Mouse (Mus musculus) megakaryocyte-erythroid progenitor cell, adult 5-6 weeks (primary cell): ENCODE results near the gene Fstl3. TPM values are rescaled to one million over a fixed set of nuclear protein-coding genes. Genes with fewer than 3 reads are reported as not detected.

Source experiments
- ATAC-seq: replicated peaks from 2 replicates; pipeline ENCODE4 v1.8.0; 2016; ENCODE audit warnings: mild to moderate bottlenecking, inconsistent platforms; ENCODE audit not compliant: severe bottlenecking, poor library complexity, low FRiP score, low TSS enrichment
- total RNA-seq, 2 experiments: library from RNA; stranded (forward) in 1 of 2; stranded (reverse) in 1 of 2; fragments of 200-1000, 215-1000 nt in 1 of 2; fragments of >200 nt in 1 of 2; fragmentation: Nextera tagmentation in 1 of 2; gene quantifications; 2 replicates each; pipeline ENCODE4 v1.2.3; 2014 to 2017

Fstl3 gene
- total RNA-seq, 2 experiments from 2014 or later: 0.66 to 0.96 TPM

DNA sequence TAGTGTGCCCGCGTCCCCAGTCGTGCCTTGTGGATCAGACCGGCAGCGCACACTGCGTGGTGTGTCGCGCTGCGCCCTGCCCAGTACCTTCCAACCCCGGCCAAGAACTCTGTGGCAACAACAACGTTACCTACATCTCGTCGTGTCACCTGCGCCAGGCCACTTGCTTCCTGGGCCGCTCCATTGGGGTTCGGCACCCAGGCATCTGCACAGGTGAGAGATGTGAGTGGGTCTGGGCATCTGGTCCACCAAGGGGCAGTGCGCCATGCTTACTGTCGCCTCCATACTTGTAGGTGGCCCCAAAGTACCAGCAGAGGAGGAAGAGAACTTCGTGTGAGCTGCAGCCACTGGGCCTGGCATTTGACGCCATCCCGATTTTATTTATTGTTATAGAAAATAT, 4.1 kb downstream of the Fstl3 start:
- ATAC-seq: no peak

DNA sequence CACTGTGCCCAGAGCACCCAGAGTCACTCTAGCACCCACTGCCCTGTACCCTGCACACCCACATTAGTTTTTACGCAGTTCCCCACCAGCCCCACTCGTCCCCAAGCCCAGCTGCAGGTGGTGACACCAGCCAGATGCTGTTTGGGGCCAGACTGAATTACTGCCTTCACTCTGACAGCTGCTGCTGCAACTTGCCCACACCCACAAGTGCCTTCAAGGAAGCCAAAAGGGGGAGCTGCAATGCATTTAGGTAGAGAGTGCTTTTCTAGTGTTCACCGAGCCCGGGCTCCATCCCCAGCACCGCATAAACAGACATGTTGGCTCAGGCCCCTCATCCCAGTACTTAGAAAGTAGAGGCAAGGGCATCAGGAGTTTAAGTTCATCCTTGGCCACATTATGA, 4.9 kb downstream of the Fstl3 start:
- ATAC-seq: no peak

DNA sequence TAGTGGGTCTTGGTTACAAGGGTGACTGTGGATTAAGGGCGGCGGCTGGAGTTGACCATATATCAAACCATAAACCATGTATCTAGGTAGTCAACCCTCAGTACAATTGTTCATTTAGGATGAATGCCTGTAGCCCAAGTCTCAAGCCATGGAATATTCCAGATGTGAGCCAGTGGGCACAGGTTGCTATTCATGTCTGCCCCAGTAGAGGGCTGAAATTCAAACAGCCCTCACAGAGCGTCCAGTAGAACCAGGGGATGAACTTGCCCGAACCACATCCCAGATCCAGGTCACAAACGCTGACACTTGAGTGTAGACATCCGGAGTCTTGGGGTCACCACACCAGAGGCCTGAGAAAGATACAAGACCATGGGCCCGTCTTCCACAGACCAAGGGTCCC, 6.0 kb downstream of the Fstl3 start:
- no peak for ATAC-seq

DNA sequence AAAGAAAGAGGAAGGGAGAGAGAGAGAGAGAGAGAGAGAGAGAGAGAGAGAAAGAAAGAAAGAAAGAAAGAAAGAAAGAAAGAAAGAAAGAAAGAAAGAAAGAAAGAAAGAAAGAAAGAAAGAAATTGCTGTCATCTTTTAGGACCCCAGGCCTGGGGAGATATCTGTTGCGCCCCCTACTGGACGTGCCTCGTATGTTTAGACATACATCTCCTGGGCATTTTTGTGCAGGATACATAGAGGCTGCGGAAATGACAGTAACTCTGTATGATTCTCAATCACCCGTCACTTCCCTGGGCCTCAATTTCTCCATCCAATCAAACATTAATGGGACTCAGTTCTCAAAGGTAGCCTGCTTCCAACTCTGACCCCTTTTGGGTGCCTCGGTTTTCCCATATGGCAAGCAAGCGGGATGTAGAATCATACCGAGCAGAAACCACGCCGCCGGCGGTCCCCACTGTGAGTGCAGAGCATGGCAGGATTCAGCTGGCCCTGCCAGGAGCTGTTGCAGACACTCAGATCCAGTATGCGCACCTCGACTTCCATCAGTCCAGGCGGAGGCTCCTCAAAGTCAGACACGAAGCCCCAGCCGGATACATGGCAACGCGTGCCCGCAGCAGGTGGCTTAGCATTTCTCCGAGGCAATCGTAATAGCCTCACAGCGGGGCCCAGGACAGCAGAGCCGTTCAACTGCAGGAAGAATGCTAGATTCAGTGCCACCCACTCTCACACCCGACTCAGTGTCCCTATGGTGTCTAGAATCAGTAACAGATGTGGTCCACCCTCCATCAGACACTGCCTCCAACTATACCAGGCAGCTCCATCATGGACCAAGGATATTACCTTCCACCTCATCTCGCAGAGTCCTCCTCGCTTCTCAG, 7.1 kb downstream of the Fstl3 start:
- ATAC-seq: no peak

DNA sequence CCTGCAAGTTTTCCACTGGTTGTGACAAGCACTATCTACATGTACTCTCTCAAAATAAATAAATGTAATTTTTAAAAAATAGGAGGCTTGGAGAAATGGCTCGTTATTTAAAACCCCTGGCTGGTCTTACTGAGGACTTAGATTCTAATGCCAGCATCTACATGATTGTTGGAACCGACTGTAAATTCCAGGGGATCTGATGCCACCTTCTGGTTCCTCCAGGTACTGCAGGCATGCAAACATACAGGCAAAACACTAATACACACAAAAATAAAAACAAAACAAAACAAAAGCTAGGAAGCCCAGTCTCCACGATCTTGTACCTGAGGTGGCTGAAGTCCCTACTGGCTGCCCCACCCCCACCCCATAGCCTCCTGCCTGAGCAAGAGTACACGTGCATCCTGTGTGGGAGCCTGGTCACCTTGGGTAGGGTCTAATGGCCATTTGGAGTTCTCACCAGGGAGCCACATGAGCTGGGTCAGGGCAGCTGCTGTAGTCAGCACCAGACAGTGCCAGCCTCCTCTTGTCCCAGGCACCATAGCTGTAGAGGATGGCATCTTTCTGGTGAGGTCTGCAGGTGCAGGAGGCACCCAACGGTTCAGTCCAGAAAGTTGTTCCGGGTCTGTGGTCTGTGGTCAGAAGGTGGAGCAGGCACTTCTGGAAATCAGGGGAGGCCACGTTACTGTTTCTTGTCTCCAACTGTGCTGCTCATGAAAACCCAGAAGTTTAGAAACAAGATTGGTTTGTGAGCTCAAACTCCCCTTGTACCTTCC, 11.5 kb downstream of the Fstl3 start:
- peak; percentile 24; the same call in 1 of the 2 replicates for ATAC-seq

DNA sequence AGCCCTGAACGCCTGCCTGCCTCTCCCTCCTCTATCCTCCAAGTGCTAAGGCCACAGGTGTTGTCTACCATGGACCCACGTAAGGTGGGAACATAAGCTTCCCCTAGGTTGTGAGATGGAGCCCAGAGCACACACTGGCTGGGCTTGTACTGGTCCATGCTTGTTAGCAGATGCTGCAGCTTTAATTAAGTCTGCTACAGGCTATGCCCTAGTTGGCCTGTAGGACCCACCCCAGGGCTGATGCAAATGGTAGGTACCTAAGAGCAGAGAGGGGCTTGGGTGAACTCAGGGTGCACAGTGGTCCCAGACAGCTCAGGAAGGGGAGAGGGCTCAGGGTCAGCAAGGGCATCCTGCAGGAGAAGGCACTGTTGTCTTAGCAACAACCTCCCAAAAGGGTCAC, 12.5 kb downstream of the Fstl3 start:
- ATAC-seq: no peak

DNA sequence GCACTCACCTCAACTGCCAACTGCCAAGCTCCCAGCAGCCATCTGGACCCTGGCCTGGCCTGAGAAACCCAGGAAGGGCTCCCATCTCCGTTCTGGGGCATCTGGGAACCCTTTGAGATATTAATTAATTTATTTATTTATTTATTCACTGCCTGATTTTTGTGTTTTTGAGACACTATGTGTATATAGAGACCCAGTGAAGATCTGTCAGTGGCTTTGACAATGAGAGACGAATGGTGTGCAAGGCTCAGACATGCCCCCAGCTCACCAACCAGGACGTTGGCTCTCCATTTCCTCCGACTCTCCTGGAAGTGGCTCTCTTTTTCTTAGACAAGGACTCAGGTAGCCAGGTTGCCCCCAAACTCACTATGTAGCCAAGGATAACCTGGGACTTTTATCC, 13.8 kb downstream of the Fstl3 start, which contains the start of gene Prss57:
Gene Prss57, minus strand, starts transcription at position 101 of the 400 bp plus-strand sequence.
- no peak for ATAC-seq

DNA sequence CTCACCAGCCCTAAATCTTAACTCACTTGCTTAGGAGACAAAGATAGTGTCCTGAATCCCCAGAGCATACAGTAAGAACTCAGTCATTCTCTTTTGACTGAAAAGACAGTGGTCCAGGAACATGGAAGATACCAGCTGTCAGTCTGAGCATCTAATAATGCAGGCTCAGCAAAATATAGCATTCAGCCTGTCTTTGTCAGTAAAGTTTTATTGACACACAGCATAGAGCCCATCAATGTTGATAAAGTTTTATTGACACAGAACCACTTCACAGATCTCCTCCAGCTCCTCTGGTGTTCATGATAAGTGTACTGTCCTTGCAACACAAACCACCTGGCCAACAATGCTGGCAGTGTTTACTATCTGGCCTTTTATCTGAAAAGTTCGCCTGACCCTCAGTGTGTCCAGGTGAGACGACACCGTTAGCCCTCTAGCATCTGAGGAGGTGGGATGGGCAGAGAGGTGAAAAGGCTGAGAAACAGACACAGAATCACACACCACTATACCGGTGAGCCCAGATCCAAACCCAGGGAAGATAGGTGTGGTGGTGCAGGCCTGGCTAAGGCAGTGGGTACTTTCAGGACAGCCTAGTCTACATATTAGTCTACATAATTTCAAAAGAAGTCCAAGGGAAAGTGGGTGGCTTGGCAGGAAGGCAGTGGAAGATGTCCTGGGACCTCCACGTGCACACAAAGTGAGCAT, 15.4 kb downstream of the Fstl3 start:
- ATAC-seq: no peak

DNA sequence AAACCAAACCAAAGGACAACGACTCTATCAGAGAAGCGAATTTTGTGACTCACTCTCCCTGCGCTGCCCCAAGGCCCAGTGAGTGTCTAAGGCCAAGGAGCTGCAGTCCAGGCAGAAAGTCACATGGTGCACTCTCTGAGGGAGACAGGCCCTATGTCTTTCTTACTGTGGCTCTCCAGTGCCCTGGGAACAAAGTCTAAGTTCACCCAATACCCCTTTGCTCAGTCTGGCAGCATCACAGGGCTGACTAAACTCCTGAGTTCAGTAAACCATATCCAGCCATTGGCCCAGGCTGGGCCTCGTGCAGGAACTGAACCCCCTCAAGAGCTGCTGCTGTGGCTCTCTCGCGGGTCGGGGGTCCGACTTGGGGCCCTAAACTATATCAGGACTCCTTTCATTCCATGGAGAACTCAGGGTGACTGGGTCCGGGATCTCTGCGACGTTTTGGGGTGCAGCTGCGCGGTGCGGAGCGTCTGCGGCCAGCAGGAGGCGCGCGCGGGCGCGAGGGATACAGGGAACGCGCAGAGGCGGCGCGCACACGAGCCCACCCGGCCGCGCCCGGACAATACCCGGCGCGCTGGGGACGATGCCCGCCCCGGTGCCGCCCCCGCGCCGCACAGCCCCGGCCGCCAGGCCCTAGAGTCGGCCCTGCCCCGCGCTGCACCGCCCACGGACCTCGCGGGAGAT, 16.1 kb downstream of the Fstl3 start, which contains the start of gene Palm:
Gene Palm, plus strand, starts transcription at position 522 of the 687 bp plus-strand sequence.
- ATAC-seq: peak; percentile 32; the same call in 1 of the 2 replicates

DNA sequence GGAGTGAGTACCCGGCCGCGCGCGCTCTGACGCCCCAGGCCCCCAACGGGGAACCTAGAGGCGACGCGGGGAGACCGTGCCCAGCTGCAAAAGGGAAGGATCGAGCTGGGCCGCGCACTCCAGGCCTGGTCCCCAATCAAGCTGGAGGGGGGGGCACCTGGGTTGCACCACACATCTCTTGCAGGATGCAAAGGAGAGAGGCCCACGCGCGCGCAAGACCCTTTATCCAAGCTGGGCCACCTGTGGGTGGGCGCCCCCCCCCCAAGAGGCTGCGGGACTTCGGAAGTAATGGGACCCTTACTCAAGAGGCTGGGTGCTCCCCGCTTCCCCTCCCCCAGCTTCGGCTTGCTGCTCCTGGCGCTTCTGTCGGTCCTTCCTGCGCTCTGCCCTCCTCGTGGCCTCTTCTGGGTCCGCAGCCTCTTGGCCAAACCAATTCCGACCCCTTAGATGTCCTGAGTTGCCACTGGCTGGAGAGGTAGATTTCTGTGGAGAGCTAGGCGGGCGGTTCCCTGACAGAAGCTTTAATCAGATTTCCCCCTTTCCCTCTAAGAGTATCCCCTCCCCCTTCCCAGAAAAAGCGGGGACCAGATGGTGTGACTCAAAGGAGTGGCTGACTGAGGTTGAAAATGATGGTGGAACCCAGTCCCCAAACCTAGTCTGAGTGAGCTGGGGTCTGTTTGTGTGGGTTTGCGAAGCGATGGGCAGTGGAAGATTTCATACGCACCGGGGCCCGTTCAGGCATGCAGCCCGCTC, 16.8 kb downstream of the Fstl3 start:
- ATAC-seq: no peak

DNA sequence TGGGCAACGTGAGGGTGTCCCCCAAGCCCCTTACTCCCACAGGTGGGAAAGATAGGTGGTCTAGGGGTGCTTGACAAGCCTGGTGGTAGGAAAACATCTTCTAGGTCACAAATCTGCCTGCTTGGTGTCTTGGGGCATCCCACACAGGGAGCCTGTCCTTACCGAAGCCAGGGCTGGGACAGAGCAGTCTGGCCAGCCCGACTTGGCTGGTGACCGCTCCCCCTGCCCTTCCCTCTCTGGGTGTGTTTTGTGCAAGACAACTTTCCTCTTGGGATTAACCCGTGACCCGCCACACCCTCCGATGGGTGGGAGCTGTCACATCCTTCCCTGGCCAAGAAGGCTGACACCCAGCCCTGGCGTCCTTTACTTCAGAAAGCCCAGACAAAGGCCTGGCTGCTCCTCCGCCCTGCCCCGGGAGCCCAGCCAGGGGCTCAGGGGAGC, 17.4 kb downstream of the Fstl3 start:
- no peak for ATAC-seq

DNA sequence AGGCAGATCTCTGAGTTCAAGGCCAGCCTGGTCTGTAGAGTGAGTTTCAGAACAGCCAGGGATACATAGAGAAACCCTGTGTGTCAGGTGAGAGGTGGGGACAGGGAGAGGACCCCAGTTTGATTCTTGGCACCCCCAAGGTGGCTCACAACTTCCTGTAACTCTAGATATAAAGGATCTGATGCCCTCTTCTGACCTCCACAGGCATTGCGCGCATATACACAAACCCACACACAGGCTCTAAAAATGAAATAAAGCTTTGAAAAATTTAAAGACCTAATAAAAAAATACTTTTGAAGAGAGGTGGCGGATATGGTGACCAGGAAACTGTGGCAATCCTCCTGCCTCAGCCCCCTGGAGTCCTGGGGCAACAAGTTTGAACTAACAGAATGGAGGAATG, 18.8 kb downstream of the Fstl3 start:
- no peak for ATAC-seq

DNA sequence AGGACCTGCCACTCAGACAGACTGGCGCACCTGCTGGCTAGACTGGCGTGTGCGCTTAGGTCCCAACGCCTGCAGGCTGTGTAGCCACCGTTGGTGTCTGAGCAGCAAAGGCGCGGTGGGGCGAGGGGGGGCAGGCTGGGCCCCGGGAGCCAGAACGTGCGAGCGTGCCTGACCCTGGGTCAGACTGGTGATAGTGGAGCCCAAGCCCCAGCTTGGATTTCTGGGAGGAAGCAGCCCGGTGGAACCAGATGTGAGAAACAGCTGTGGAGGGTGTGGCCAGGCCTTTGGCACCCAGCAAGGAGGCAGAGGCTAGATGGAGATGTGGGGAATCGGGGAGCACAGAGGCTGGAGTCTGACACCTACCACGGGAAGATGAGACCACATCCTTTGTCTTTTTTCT, 20.3 kb downstream of the Fstl3 start:
- ATAC-seq: peak; percentile 47

DNA sequence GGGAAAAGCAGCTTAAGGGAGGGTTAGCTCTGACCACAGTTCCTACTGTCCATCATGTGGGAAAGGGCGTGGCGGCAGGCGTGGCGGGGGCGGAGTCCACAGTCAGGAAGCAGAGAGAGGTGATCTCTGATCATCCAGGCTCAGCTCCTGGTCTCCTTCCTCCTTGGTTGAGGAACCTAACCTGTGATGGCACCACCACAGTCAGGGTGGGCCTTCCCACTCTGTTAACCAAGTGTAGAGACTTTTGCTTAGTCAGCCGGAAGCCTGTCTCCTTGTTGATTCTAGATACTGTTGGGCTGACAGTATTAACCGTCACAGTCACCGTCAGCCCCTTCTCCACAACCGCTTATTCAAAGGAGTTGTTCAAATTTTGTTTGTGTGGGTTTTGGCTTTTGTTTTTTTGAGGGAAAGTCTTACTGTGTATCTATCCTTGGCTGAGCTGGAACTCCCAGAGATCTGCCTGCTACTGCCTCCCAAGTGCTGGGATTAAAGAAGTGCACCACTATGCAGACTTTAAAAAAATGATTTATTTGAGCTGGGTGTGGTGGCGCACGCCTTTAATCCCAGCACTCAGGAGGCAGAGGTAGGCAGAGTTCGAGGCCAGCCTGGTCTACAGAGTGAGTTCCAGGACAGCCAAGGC, 21.3 kb downstream of the Fstl3 start:
- peak; percentile 51 for ATAC-seq

DNA sequence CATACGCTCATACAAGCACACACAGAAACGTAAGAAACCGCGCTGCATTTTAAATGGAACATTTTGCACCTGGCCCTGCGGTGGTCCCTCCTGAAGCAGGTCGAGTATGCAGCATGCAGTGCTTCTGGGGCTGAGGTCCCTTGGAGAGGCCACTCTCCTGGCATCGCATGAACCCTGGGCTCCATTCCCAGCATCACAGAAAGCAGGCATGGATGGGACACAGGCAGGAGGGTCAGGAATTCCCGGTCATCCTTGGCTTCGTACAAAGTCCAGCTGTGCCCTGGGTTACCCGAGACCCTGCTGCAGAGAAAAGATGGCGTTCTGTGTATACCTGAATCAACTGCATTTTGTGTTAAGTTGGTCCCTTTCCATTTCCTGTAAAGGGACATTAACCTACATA, 23.4 kb downstream of the Fstl3 start:
- no peak for ATAC-seq

DNA sequence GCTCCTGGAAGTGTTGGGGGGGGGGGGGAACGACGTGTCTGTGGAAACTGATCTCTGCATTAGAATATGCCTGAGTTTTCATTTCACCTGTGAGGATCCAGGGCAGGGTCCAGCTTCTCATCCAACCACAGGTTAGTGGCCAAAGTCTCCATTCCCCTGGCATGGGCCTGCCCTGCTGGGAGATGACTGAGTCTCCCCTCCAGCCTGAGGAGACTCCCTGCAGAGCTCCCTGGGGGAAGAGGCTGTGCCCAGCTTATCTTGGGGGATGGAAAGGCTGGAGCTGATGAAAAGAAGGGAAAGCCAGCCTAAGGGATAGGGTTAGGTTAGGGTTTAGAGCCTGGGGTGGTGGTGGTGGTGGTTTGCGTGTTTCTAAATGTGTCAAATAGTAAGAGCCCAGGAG, 24.8 kb downstream of the Fstl3 start:
- no peak for ATAC-seq

DNA sequence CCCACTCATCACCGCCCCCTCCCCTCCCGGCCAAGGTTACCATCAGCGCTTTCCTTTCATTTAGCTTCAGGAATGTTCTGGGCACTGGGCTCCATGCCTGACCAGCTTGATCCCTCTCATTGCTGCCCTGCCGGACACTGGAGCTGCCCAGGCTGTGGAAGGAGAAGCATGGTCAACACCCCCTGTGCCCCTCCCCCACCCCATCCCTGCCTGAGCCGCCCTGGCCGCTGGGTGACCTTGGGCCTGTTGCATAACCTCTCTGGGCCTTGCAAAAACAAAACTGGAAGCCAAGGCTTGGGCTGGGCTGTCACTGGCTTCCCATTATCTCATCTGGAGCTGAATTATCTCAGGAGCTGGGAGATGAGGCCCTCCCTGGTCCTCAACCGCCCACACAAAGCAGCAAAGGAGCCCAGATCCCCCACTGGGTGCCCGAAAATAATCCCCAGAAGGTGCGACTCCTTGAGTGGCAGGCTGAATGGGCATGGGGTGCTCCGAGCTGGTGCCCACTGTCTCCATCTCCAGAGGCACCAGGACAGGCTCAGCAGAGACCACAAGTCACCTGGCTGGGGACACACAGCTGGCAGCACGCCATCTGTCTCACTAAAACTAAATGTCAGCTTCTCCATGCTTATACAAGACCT, 25.4 kb downstream of the Fstl3 start:
- ATAC-seq: no peak
